Mouse (Mus musculus) forebrain, embryonic 16.5 days (tissue): ENCODE results near the gene Akap5. TPM values are rescaled to one million over a fixed set of nuclear protein-coding genes. Genes with fewer than 3 reads are reported as not detected.

ENCODE experiments used
- ATAC-seq: fragments of 200-750 bp; cut with Nextera tagmentation; 2 replicates; pipeline ENCODE4 v1.8.0; 2017; ENCODE audit warnings: mild to moderate bottlenecking, moderate library complexity
- H3K27ac ChIP-seq: fragments of 300-500 bp; sonication (generic); 2 replicates; pipeline ENCODE4 v1.5.1; 2014; ENCODE audit warnings: low read length, control low read depth
- H3K27me3 ChIP-seq: fragments of 300-500 bp; sonication (generic); replicated peaks from 2 replicates; pipeline ENCODE4 v1.6.1; 2014; ENCODE audit warnings: low read length; ENCODE audit not compliant: control insufficient read depth, insufficient read depth
- H3K36me3 ChIP-seq: fragments of 300-500 bp; sonication (generic); 2 replicates; pipeline ENCODE4 v1.6.1; 2014; ENCODE audit not compliant: control insufficient read depth, insufficient read depth
- H3K4me1 ChIP-seq: fragments of 300-500 bp; sonication (generic); replicated peaks from 2 replicates; pipeline ENCODE4 v1.6.1; 2014; ENCODE audit warnings: low read length; ENCODE audit not compliant: control insufficient read depth, insufficient read depth
- H3K4me2 ChIP-seq: fragments of 300-500 bp; sonication (generic); 2 replicates; pipeline ENCODE4 v1.6.1; 2014; ENCODE audit warnings: mild to moderate bottlenecking, low read length, control low read depth
- H3K4me3 ChIP-seq: fragments of 300-500 bp; sonication (generic); replicated peaks from 2 replicates; pipeline ENCODE4 v1.5.1; 2014; ENCODE audit warnings: mild to moderate bottlenecking, low read length, control low read depth
- H3K9ac ChIP-seq: fragments of 300-500 bp; sonication (generic); replicated peaks from 2 replicates; pipeline ENCODE4 v1.6.1; 2014; ENCODE audit warnings: low read depth, low read length, control low read depth
- H3K9me3 ChIP-seq: fragments of 300-500 bp; sonication (generic); 2 replicates; pipeline ENCODE4 v1.6.1; 2016; ENCODE audit warnings: low read length; ENCODE audit not compliant: control insufficient read depth
- WGBS: fragments of 180-500 bp; shearing (Covaris S2); extraction: QIAGEN DNeasy Blood & Tissue Kit; methylation state at CpG from one replicate; pipeline ENCODE4 v1.1.7; 2014; 5-methylcytosine and 5-hydroxymethylcytosine counted together
- polyA plus RNA-seq: library from polyadenylated mRNA; unstranded; fragments of >200 nt; fragmentation: Nextera tagmentation; extraction: Ambion mirVana; gene quantifications from 2 replicates; pipeline ENCODE4 v1.2.1, GENCODE M21; 2015

Akap5 gene
- polyA plus RNA-seq, 1 experiment from 2014 or later = 10.3 TPM

DNA sequence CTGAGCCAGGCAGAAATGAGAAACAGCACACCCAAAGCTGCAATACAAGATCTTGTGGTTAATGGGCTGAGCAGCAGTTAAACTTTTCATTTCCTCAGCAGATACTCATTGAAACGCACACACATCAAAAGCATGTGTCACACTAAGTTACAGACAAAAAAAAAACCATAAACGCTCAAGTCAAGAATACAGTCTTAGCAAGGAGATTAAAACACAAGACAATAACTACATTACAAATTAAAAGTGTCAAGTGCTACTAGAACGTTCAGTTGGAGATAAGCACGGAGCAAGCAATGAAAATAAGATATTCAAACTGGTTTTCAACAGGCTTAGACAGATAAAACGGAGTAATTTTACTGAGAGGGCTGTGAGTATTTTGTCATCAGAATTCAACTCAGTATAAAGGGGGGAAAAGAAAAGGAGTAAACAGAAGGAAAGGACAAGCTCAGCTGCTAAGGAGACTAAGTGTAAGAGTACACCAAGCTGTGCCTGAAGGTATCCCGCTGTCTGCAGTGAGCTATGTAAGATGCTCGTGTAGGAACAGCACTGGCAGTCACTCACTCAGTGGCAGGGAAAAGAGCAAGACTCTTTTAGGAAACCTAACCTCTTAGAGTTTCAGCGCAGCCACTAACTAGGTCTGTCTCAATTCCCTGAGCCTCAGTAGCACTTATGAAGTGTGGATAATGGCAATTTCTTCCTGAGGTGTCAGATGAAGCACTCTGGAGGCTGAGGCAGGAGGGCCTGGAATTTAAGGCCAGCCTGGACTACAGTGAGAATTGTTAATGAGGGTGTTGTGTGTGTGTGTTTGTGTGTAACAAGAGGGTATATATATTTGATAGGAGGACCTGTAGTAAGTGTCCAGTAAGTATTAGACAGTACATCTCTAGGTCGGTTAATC lies 37.0 kb downstream of the Akap5 start:
- Histone ChIP-seq H3K36me3 (0 out of 2 replicates have a peak, but pooled peaks cover 2% of the 10 kb centered on the region), H3K9me3 (no peaks in the 10 kb centered on the region), H3K9ac (no peak overlapping the region), H3K4me2 (no peak overlapping the region), H3K4me1 (peaks cover 4% of the 10 kb centered on the region; the same call in 1 of the 2 replicates), H3K27me3 (no peaks in the 10 kb centered on the region), H3K4me3 (no peak overlapping the region), H3K27ac (no peak overlapping the region)
- no peak for ATAC-seq
- WGBS = 64% methylated on average over 9 of the region's 9 CpGs

DNA sequence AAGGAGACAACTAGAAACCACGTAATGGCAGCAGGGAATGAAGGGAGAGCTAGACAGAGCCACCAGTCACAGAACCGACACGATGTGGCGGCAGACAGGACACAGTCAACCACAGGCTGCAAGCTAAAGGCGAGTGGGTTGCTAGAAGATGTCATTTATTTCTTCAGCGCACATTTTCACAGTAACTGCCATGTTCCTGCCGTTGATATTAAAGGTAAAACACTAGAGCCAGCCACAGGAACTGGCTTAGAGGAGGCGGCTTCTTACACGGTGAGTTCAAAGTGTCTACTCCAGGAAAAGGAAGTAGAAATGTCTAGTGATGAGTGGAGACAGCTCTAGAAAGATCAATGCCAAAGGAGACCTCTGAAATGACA lies 37.6 kb downstream of the Akap5 start:
- H3K27me3 ChIP-seq = no peaks in the 10 kb centered on the region
- H3K27ac ChIP-seq = no peak overlapping the region
- H3K36me3 ChIP-seq = 0 out of 2 replicates have a peak, but pooled peaks cover 2% of the 10 kb centered on the region
- H3K9ac ChIP-seq = no peak overlapping the region
- no peak overlapping the region for H3K4me3 ChIP-seq
- WGBS = 88% methylated on average over 9 of the region's 9 CpGs
- no peaks in the 10 kb centered on the region for H3K9me3 ChIP-seq
- no peak for ATAC-seq
- H3K4me1 ChIP-seq = peaks cover 10% of the 10 kb centered on the region
- no peak overlapping the region for H3K4me2 ChIP-seq

DNA sequence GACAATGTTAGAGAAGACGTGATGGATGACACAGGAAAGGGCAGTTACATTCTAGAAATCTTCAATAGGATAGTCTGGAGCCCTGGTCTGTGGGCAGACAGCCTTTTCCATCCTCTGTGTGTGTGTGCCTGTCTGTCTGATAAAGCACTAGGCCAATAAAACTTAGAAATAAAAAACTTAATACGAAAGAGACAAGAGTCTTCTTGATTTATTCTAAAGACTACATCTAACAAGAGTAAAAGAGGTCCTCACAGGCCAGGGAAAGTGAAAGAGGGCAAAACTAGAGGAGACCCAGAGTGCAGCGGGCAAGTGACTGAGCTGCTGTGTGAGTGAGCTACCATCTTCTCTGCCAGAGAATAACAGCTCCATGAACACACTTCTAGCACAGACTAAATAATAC lies 41.6 kb downstream of the Akap5 start:
- no peaks in the 10 kb centered on the region for H3K9me3 ChIP-seq
- H3K4me3 ChIP-seq = no peak overlapping the region
- H3K27ac ChIP-seq = no peak overlapping the region
- H3K36me3 ChIP-seq = no peaks in the 10 kb centered on the region
- WGBS = 82% methylated on average over 3 of the region's 3 CpGs
- no peak overlapping the region for H3K4me2 ChIP-seq
- peaks cover 24% of the 10 kb centered on the region for H3K4me1 ChIP-seq
- H3K9ac ChIP-seq = no peak overlapping the region
- H3K27me3 ChIP-seq = no peaks in the 10 kb centered on the region
- ATAC-seq = no peak

DNA sequence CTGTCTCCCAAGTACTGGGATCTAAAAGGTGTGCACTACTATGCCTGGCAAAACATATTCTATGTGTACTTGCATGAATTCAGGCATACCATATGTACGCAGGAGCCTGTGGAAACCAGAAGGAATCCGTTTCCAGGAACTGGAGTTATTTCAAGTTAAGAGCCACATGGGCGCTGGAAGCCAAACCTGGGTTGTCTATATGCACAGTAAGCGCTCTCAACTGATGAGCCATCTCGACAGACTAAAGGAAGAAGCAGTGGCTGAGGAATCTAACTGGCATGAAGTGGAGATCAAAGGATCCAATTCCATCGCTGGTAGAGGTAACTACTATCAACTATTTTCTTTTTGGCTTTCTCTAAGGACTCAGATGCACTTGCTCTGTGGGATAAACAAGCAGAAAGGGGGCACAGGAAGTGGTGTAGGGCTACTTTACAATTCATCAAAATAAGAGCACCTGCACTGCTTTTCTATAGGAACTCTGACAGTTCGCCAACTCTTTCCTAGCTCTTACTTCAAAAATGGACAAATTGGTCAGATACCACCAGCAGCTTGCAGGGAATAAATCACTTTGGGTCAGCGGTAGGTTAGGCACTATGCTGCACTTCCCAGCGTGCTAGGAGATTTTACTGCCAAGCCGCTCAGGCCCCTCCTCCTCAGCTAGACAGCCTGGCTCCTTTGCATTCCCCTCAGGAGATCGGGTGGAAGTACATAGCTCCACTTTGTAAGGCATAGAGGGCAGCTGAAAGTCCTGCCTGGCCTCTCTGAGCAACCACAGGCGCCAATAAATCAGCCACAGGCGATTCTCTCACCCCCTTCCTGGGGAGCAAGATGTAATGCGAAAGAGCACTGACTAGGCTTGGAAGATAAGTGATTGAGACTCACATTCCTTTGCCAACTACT lies 42.7 kb downstream of the Akap5 start:
- no peak overlapping the region for H3K4me3 ChIP-seq
- WGBS = 27% methylated on average over 14 of the region's 14 CpGs
- H3K9me3 ChIP-seq = no peaks in the 10 kb centered on the region
- no peaks in the 10 kb centered on the region for H3K27me3 ChIP-seq
- ATAC-seq = no peak
- H3K4me2 ChIP-seq = peak overlapping the region; percentile 89
- H3K36me3 ChIP-seq = no peaks in the 10 kb centered on the region
- peaks cover 35% of the 10 kb centered on the region for H3K4me1 ChIP-seq
- H3K9ac ChIP-seq = no peak overlapping the region; the same call in 1 of the 2 replicates
- H3K27ac ChIP-seq = no peak overlapping the region

DNA sequence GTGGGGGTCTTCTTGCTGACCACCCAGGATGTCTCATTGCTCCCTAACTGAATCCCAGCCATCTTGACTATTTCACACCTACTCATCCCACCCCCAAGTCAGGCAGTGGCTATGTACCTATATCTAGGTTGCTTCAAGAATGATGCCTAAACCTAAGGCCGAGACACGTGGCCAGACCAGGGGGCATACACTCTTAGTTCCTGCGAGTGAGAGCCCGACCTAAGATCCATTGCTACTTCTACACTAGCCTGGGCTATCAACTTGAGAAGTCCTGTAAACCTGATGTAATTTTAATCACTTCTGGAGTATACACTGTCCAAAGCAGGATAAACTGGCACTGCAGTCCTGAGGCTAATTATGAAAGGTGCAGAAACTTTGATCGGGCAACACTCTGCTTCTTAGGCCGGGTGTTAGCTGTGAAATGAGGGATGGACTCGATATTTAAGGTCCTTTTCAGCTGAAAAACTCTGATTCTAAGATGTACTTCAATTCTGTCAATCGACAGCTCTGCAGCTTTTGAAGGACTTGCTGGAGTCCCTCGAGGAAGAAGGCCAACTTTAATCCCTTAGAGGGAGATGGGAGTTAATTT lies 43.6 kb downstream of the Akap5 start:
- no peaks in the 10 kb centered on the region for H3K36me3 ChIP-seq
- ATAC-seq = no peak

DNA sequence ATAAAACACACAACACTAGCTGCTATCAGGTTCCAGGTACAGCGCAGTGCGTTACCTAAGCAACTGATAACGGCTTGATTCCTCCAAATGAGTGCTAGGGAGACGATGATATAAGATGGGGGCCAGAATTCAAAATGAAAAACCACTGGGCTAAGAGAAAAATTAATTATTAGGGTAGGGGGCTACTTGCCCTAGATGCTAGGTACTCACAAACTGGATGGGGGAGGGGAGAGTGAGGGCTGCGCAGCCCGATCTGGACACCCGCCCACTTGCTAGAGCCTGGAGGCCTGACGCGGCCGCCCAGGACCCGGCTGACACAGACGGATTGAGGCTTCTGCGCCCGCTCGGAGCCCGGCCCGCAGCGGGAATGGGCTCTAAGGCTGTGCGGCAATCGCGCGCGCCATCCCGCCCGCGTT lies 44.1 kb downstream of the Akap5 start:
- H3K27me3 ChIP-seq = no peaks in the 10 kb centered on the region
- H3K27ac ChIP-seq = peak overlapping the region; percentile 97
- H3K4me3 ChIP-seq = peak overlapping the region; percentile 94
- no peaks in the 10 kb centered on the region for H3K9me3 ChIP-seq
- H3K4me1 ChIP-seq = peaks cover 39% of the 10 kb centered on the region
- 1% methylated on average over 26 of the region's 26 CpGs for WGBS
- no peaks in the 10 kb centered on the region for H3K36me3 ChIP-seq
- peak; percentile 44 for ATAC-seq
- peak overlapping the region; percentile 89 for H3K4me2 ChIP-seq
- peak overlapping the region; percentile 98 for H3K9ac ChIP-seq

More for the DNA sequence above, 43.6 kb downstream of the Akap5 start:
- Histone ChIP-seq H3K27me3 (no peaks in the 10 kb centered on the region), H3K27ac (peak overlapping the region; percentile 97), H3K4me1 (peaks cover 39% of the 10 kb centered on the region), H3K4me3 (peak overlapping the region; percentile 94), H3K4me2 (peak overlapping the region; percentile 89), H3K9ac (peak overlapping the region; percentile 98), H3K9me3 (no peaks in the 10 kb centered on the region)
- WGBS = 6% methylated on average over 9 of the region's 9 CpGs

DNA sequence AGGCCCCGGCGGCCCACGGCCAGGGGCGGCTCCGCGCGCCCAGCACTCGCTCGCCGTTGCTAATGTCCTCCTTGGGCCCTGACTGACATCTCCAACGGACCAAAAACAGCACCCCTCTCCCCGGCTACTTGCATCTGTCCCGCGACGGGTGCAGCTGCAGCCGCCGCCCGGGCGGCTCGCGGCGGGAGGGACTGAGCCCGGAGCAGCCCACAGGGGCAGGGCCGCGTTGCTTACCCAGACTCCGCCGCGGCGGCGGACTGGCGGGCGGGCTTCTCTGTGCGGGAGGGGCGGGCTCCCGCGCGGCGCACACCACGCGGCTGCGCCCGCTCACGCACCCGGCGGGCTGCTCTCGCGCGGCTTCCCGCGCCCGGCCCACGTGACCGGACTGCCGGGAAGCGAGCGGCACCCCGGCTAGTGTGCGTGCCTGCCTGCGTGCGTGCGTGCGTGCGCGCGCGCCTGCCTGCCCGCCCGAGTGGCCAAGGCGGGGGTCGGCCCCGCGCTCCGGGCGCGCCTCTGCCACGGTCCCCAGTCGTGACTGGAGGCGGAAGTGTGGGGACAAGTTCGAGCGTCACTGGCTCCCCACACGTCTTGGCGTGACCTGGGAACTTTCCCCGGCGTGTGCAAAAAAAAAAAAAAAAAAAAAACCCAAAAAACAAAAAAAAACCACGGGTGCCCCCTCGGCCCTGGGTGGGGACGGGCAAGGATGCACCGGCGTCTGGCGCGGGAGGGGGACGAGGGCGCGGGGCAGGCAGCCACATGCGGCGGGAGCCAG lies 44.7 kb downstream of the Akap5 start, which contains the start of gene Zbtb25:
Gene Zbtb25, minus strand, starts transcription at position 397 of the 772 bp plus-strand sequence.
- H3K36me3 ChIP-seq = no peaks in the 10 kb centered on the region
- H3K27me3 ChIP-seq = no peaks in the 10 kb centered on the region
- H3K9ac ChIP-seq = peak within 1 kb of the TSS; percentile 98
- peak within 1 kb of the TSS; percentile 89 for H3K4me2 ChIP-seq
- no peaks in the 10 kb centered on the region for H3K9me3 ChIP-seq
- H3K4me3 ChIP-seq = peak within 1 kb of the TSS; percentile 94
- WGBS = under 1% methylated on average over 92 of the region's 96 CpGs
- peaks cover 41% of the 10 kb centered on the region for H3K4me1 ChIP-seq
- peak within 1 kb of the TSS; percentile 97 for H3K27ac ChIP-seq
- peak; percentile 89 for ATAC-seq

DNA sequence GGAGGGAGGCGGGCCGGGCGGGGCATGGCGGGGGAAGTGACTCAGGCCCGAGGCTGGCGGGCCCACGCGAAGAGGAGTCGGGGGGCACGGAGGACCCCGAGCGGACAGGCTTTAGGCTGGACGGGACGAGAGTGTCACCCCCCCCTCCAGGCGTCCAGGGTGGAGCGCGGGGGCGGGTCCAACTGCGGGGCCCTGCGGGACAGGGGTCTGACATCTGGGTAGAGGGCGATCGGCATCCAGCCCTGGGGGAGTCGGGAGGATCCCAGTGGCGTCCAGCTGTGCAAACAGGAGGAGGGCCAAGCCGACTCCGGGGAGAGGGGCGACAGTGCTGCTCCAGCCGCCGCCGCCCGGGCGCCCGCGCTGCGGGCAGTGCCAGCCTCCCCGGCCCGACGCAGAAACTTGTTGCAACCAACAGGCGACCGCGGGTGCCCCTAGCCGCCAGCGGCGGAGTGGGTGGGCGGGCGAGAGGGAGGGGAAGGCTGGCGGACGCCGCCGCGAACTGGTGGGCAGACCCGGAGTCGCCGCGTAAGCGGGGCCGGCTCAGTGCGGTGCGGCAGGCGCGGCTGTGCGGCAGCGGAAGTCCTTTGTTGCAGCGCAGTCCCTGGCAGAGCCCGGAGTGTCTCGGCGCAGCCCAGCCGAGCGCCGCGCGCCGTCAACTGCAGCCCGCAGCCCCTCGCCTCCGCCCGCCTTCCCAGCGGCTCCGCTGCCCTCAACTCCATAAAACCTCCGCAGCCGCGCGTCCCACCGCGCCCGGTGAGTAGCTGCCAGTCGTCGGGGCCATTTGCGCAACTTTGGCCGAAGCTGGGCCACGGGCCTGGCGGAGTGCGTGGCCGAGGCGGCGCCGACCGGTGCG lies 45.5 kb downstream of the Akap5 start, which contains the start of gene Zbtb1:
Gene Zbtb1, plus strand, starts transcription at position 289 of the 853 bp plus-strand sequence.
- H3K4me1 ChIP-seq = peaks cover 41% of the 10 kb centered on the region
- H3K9me3 ChIP-seq = no peaks in the 10 kb centered on the region
- peak within 1 kb of the TSS; percentile 97 for H3K27ac ChIP-seq
- under 1% methylated on average over 88 of the region's 99 CpGs for WGBS
- H3K36me3 ChIP-seq = no peaks in the 10 kb centered on the region
- H3K27me3 ChIP-seq = no peaks in the 10 kb centered on the region
- H3K4me2 ChIP-seq = peak within 1 kb of the TSS; percentile 89
- ATAC-seq = peak; percentile 67
- peak within 1 kb of the TSS; percentile 94 for H3K4me3 ChIP-seq
- H3K9ac ChIP-seq = peak within 1 kb of the TSS; percentile 98
